Mouse (Mus musculus): Measurements from ENCODE around the gene Egfr. TPM values are rescaled to one million over a fixed set of nuclear protein-coding genes. Genes with fewer than 3 reads are reported as not detected.

The Egfr gene
- total RNA-seq, 2 experiments from 2014 or later: not detected

DNA sequence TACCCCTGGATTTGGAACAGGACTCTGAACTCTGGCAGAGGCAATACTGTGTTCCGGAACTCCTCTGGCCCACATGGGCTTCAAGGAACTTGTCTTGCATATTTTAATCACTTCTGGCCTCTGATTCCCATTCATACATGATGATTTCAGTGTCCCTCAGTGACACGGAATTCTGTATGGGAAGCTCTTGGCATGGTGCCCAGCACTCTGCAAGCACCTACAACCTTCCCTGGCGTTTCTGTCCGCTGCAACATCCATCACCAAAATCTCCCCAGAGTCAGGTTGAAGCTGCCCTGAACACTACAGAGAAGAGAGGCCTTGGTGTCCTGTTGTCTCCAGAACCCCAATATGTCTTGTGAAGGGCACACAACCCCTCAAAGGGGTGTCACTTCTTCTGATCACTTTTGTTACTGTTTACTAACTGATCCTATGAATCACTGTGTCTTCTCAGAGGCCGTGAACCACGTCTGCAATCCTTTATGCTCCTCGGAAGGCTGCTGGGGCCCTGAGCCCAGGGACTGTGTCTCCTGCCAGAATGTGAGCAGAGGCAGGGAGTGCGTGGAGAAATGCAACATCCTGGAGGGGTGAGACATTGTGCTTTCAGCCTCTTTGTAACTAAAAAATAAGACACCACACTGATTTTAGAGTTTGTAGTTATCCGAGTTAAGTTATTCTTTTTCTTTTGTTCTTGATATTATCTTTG is 125.8 kb downstream of the Egfr start:
- no peak for ATAC-seq (replicated peaks; ENCODE audit: low FRiP score, poor library complexity, severe bottlenecking)

- no peak for ATAC-seq (replicated peaks; ENCODE audit: low FRiP score, poor library complexity, severe bottlenecking)
Measured at GRCm38 (mm10) chr11:16881932-16882331, 129.9 kb downstream of the Egfr start.

- no peak for ATAC-seq (replicated peaks; ENCODE audit: low FRiP score, poor library complexity, severe bottlenecking)
Measured at GRCm38 (mm10) chr11:16886152-16886551, 134.1 kb downstream of the Egfr start.

GRCm38 (mm10) chr11:16888086-16888485 is 136.1 kb downstream of the Egfr start:
- ATAC-seq (replicated peaks; ENCODE audit: low FRiP score, poor library complexity, severe bottlenecking): no peak

GRCm38 (mm10) chr11:16895441-16896356 is 143.7 kb downstream of the Egfr start:
- ATAC-seq (replicated peaks; ENCODE audit: low FRiP score, poor library complexity, severe bottlenecking): no peak

GRCm38 (mm10) chr11:16897681-16898080 is 145.7 kb downstream of the Egfr start:
- ATAC-seq (replicated peaks; ENCODE audit: low FRiP score, poor library complexity, severe bottlenecking): no peak

DNA sequence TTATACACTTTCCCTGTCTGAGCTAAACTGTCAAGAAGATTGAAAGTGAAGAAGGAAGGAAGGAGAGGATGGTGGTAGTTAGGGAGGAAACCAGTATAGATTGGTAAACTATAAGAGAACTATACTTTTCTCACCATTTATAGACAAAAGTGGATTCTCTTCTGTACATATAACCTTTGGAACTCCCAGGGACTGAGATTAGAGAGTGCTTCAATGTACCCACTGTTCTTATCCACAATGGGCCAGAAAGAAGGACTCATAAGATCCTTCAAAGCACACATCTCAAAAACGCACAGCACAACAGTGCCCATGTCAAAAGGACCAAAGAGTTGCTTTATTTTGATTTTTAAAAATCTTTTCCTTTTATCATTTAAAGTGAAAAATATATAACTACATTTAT is 148.2 kb downstream of the Egfr start:
- no peak for ATAC-seq (replicated peaks; ENCODE audit: low FRiP score, poor library complexity, severe bottlenecking)

- ATAC-seq (replicated peaks; ENCODE audit: low FRiP score, poor library complexity, severe bottlenecking): no peak
Measured at GRCm38 (mm10) chr11:16900653-16901416, 148.8 kb downstream of the Egfr start.

DNA sequence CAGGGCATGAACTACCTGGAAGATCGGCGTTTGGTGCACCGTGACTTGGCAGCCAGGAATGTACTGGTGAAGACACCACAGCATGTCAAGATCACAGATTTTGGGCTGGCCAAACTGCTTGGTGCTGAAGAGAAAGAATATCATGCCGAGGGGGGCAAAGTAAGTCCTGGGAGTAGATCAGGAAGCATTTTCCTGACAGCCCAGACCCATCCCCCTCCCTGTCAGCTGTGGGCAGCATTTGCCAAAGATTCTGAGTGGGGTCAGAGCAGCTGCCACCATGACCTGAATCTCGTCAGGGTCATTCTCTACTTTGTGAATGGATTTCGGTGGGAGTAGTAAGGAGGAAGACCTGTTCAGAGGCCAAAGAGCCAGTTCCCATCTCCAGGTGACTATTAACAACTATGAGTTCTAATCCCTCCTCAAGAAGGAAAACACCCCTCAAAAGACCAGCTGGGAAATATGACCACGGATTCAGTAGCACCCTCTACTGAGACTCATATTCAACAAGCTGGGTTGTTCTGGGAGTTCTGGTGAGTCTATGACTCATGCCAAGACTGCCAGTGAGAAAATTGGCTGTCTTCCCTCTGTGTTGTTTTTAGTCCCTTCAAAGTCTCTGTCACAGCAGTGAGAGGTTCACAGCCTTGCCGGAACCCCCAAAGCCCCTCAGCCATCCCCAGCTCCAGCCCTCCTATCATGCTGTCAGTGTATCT is 152.5 kb downstream of the Egfr start:
- no peak for ATAC-seq (replicated peaks; ENCODE audit: low FRiP score, poor library complexity, severe bottlenecking)

DNA sequence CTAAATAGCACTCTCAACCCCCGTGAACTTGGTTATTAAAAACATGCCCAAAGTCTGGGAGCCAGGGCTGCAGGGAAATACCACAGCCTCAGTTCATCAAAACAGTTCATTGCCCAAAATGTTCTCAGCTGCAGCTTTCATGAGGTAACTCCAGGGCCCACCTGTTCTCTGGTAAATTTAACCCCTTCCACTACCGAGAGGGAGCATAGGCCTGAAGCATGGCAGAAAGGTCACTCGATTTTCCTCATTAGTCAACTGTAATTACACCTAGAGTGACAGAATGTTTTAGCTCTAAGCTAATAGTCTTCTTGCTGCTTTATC is 153.0 kb downstream of the Egfr start:
- ATAC-seq (replicated peaks; ENCODE audit: low FRiP score, poor library complexity, severe bottlenecking): no peak

DNA sequence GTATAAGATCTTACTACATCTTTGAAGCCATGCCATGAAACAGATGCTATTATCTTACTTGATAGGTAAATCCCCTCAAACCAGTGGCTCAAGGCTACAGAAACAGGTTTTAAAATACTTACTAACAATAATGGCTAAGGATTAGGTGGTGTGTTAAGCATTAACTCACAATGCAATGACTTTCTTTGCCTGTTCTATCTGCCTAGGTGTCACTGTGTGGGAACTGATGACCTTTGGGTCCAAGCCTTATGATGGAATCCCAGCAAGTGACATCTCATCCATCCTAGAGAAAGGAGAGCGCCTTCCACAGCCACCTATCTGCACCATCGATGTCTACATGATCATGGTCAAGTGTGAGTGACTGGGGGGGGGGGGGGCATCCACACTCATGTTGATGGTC is 154.5 kb downstream of the Egfr start:
- no peak for ATAC-seq (replicated peaks; ENCODE audit: low FRiP score, poor library complexity, severe bottlenecking)

DNA sequence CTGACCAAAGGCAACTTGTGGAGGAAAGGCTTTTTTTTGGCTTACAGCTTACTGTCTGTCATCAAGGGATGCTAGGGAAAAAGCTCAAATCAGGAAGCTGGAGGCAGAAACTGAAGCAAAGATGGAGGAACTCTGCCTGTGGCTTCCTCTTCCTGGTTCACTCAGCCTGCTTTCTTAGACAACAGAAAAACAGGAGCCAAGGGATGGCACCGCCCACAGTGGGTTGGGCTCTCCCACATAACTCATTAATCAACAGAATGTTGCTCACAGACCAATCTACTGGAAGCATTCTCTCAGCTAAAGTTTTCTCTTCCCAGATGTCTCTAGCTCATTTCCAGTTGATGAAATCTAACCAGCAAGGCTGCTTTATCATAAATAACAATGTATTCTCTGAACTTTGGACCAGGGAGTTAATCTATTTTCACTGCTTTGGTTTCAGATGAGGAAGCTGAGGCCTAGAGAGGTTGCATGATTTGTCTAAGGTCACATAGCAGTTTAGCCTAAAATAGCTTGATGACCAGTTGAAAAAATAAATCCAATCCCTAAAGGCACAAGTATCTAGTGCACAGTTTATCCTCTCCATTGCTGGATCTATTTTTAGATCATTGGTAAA is 155.6 kb downstream of the Egfr start:
- ATAC-seq (replicated peaks; ENCODE audit: low FRiP score, poor library complexity, severe bottlenecking): no peak

GRCm38 (mm10) chr11:16914756-16915155 is 162.8 kb downstream of the Egfr start:
- ATAC-seq (replicated peaks; ENCODE audit: low FRiP score, poor library complexity, severe bottlenecking): no peak

GRCm38 (mm10) chr11:16915850-16916249 is 163.8 kb downstream of the Egfr start:
- ATAC-seq (replicated peaks; ENCODE audit: low FRiP score, poor library complexity, severe bottlenecking): no peak

GRCm38 (mm10) chr11:16917512-16917911 is 165.5 kb downstream of the Egfr start:
- ATAC-seq (replicated peaks; ENCODE audit: low FRiP score, poor library complexity, severe bottlenecking): no peak

DNA sequence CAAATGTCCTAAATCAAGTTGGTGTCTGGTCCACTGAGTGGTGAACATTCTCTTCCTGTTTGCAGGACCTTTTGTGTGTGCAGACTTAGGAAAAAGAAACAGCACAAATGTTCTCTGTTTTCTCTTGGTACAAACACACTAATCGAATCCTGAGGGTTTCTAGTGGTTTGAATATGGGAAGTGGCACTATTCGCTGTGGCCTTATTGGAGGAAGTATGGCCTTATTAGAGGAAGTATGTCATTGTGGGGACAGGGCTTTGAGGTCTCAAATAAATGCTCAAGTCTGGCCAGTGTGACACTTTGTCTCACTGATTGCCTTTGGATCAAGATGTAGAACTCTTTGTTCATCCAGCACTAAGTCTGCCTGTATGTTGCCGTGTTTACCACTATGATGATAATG is 180.2 kb downstream of the Egfr start:
- ATAC-seq (replicated peaks; ENCODE audit: low FRiP score, poor library complexity, severe bottlenecking): no peak

- no peak for ATAC-seq (replicated peaks; ENCODE audit: low FRiP score, poor library complexity, severe bottlenecking)
Measured at GRCm38 (mm10) chr11:16935577-16936236, 183.7 kb downstream of the Egfr start.

GRCm38 (mm10) chr11:16941103-16941793 is 189.2 kb downstream of the Egfr start:
- no peak for ATAC-seq (replicated peaks; ENCODE audit: low FRiP score, poor library complexity, severe bottlenecking)
